Mouse (Mus musculus) forebrain, embryonic 15.5 days (tissue): ENCODE data around the gene Galnt4. TPM values are rescaled to one million over a fixed set of nuclear protein-coding genes. Genes with fewer than 3 reads are reported as not detected.

Experiments
- ATAC-seq: fragments of 200-750 bp; cut with Nextera tagmentation; replicated peaks from 2 replicates; pipeline ENCODE4 v1.8.0; 2017; ENCODE audit warnings: mild to moderate bottlenecking, moderate TSS enrichment, moderate library complexity
- H3K27ac ChIP-seq: fragments of 300-500 bp; sonication (generic); replicated peaks from 2 replicates; pipeline ENCODE4 v1.5.1; 2015; ENCODE audit warnings: mild to moderate bottlenecking, inconsistent platforms
- H3K27me3 ChIP-seq: fragments of 300-500 bp; sonication (generic); 2 replicates; pipeline ENCODE4 v1.6.1; 2015; ENCODE audit warnings: inconsistent platforms
- H3K36me3 ChIP-seq: fragments of 300-500 bp; sonication (generic); 2 replicates; pipeline ENCODE4 v1.6.1; 2015; ENCODE audit warnings: mild to moderate bottlenecking, inconsistent platforms
- H3K4me1 ChIP-seq: fragments of 300-500 bp; sonication (generic); 2 replicates; pipeline ENCODE4 v1.6.1; 2015; ENCODE audit warnings: inconsistent platforms
- H3K4me2 ChIP-seq: fragments of 300-500 bp; sonication (generic); replicated peaks from 2 replicates; pipeline ENCODE4 v1.6.1; 2015; ENCODE audit warnings: mild to moderate bottlenecking, inconsistent platforms
- H3K4me3 ChIP-seq: fragments of 300-500 bp; sonication (generic); 2 replicates; pipeline ENCODE4 v1.5.1; 2015; ENCODE audit warnings: mild to moderate bottlenecking, inconsistent platforms
- H3K9ac ChIP-seq: fragments of 300-500 bp; sonication (generic); replicated peaks from 2 replicates; pipeline ENCODE4 v1.6.1; 2015; ENCODE audit warnings: mild to moderate bottlenecking, inconsistent platforms
- H3K9me3 ChIP-seq: fragments of 300-500 bp; sonication (generic); 2 replicates; pipeline ENCODE4 v1.6.1; 2016; ENCODE audit warnings: inconsistent platforms
- WGBS: fragments of 180-500 bp; shearing (Covaris S2); methylation state at CpG from one replicate; pipeline ENCODE4 v1.1.7; 2015; ENCODE audit warnings: mixed read lengths; 5-methylcytosine and 5-hydroxymethylcytosine counted together
- polyA plus RNA-seq: library from polyadenylated mRNA; unstranded; fragments of >200 nt; fragmentation: Nextera tagmentation; extraction: Ambion mirVana; gene quantifications from 2 replicates; pipeline ENCODE4 v1.2.1, GENCODE M21; 2015

Galnt4 gene
- polyA plus RNA-seq, 1 experiment from 2014 or later: 2.9 TPM

DNA sequence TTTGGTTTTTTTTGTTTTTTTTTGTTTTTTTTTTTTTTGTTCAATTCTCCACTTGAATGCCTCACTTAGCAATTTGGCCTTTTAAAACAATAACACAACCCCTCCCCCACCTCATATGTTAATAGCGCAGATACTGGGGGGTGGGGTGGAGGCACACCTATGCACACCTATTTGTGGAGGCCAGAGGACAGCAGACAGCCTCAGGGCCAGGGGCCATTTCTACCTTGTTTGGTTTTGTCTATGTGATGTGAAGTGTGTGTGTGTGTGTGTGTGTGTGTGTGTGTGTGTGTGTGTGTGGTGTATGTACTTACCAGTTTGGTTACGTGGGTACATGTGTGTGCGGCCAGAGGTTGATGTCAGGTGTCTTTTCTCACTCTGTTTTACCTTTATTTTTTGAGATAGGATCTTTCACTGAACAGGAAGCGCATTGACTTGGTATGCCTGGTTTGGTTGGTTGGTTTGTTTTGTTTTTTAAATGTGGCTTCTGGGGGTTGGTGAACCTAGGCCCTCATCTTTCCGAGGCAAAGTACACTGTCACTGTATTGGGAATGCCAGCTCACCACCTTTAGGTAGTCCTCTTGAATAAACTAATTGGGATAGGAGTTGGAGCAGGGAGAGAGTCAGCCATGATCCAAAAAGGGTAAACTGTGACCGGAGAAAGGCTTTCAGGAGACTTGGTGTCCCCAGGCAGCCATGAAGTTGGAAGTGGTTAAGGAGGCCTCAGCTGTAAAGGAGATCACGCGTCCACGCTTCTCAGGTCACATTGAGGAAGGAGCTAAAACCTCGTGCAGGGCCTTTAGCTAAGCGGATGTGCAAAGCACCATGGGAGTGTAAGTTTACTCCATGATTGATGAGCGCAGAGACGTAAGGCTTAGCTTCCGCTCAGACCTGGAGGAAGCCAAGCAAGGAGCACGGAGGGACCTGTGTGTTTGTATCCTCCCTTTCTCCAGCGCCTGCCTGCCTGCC lies 9.0 kb downstream of the Galnt4 start:
- no peaks in the 10 kb centered on the region for H3K36me3 ChIP-seq
- H3K27ac ChIP-seq: no peak overlapping the region
- H3K4me1 ChIP-seq: 0 out of 2 replicates have a peak, but pooled peaks cover 6% of the 10 kb centered on the region
- no peaks in the 10 kb centered on the region for H3K9me3 ChIP-seq
- no peak overlapping the region for H3K9ac ChIP-seq
- WGBS: 94% methylated on average over 16 of the region's 16 CpGs
- H3K27me3 ChIP-seq: no peaks in the 10 kb centered on the region
- H3K4me2 ChIP-seq: no peak overlapping the region
- no peak for ATAC-seq
- no peak overlapping the region for H3K4me3 ChIP-seq

DNA sequence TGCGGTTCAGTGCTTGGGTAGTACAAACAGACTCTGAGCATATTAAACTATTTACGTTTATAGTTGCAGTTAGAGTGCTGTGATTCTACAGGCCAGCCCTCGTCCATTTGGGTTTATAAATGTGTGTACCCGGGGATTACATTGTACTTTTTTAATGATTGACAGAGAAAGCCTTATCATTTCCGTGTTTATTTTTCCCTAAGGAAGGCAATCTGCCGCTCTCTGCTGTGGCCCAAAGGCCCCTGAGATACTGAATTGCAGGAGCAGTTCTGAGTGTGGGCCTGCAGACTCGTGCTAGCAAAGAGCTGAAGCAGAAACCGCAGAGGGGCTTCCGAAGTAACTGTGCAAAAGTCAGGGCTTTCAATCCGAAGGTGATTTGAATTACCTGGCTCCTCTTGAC lies 9.9 kb downstream of the Galnt4 start:
- 88% methylated on average over 10 of the region's 10 CpGs for WGBS
- no peak for ATAC-seq
- Histone ChIP-seq H3K4me1 (0 out of 2 replicates have a peak, but pooled peaks cover 6% of the 10 kb centered on the region), H3K4me3 (no peak overlapping the region), H3K36me3 (no peaks in the 10 kb centered on the region), H3K27me3 (no peaks in the 10 kb centered on the region), H3K9ac (no peak overlapping the region), H3K9me3 (no peaks in the 10 kb centered on the region), H3K27ac (no peak overlapping the region), H3K4me2 (no peak overlapping the region)

GRCm38 (mm10) chr10:99118697-99119096 lies 10.7 kb downstream of the Galnt4 start:
- Histone ChIP-seq H3K4me1 (0 out of 2 replicates have a peak, but pooled peaks cover 6% of the 10 kb centered on the region), H3K27me3 (no peaks in the 10 kb centered on the region), H3K4me2 (no peak overlapping the region), H3K4me3 (no peak overlapping the region), H3K9me3 (no peaks in the 10 kb centered on the region), H3K27ac (no peak overlapping the region), H3K9ac (no peak overlapping the region), H3K36me3 (no peaks in the 10 kb centered on the region)
- 86% methylated on average over 6 of the region's 6 CpGs for WGBS
- no peak for ATAC-seq

DNA sequence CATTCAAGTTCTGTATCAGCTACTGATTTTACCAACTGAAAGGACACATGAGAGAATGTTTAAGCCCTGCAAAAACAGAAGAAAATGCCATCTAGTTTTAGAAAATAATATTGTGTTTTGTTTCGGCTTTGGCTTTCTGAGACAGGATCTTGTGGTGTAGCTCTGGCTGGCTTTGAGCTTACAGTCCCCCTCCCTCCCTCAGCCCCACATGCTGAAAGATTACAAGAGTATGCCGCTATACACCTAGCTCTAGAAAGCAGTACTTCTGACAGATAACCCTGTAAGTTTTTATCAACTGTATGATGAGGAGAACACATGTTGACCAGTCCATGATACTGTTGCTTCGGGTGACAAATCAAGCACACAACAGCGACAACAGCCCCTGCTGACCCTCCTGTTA lies 11.5 kb downstream of the Galnt4 start:
- Histone ChIP-seq H3K4me1 (0 out of 2 replicates have a peak, but pooled peaks cover 6% of the 10 kb centered on the region), H3K27ac (no peak overlapping the region), H3K27me3 (no peaks in the 10 kb centered on the region), H3K4me3 (no peak overlapping the region), H3K9me3 (no peaks in the 10 kb centered on the region), H3K4me2 (no peak overlapping the region), H3K9ac (no peak overlapping the region), H3K36me3 (no peaks in the 10 kb centered on the region)
- no peak for ATAC-seq
- 92% methylated on average over 4 of the region's 4 CpGs for WGBS

- no peak within 1 kb of the TSS for H3K9ac ChIP-seq
- WGBS: 77% methylated on average over 4 of the region's 4 CpGs
- no peak for ATAC-seq
- H3K4me2 ChIP-seq: no peak within 1 kb of the TSS
- H3K36me3 ChIP-seq: peaks cover 8% of the 10 kb centered on the region; the same call in 1 of the 2 replicates
- H3K27ac ChIP-seq: no peak within 1 kb of the TSS
- no peak within 1 kb of the TSS for H3K4me3 ChIP-seq
- no peaks in the 10 kb centered on the region for H3K27me3 ChIP-seq
- no peaks in the 10 kb centered on the region for H3K9me3 ChIP-seq
- H3K4me1 ChIP-seq: no peaks in the 10 kb centered on the region
Observed at GRCm38 (mm10) chr10:99126225-99126624, 18.3 kb downstream of the Galnt4 start, which contains the start of gene Phxr2. Phxr2 (minus strand) TSS chr10:99126325.

- no peak overlapping the region for H3K27ac ChIP-seq
- no peaks in the 10 kb centered on the region for H3K4me1 ChIP-seq
- WGBS: 93% methylated on average over 14 of the region's 14 CpGs
- no peak overlapping the region for H3K4me2 ChIP-seq
- ATAC-seq: no peak
- no peak overlapping the region for H3K4me3 ChIP-seq
- peaks cover 8% of the 10 kb centered on the region; the same call in 1 of the 2 replicates for H3K36me3 ChIP-seq
- no peaks in the 10 kb centered on the region for H3K27me3 ChIP-seq
- no peak overlapping the region for H3K9ac ChIP-seq
- H3K9me3 ChIP-seq: no peaks in the 10 kb centered on the region
Observed at GRCm38 (mm10) chr10:99126954-99127353, 19.0 kb downstream of the Galnt4 start.

GRCm38 (mm10) chr10:99127691-99128261 lies 19.8 kb downstream of the Galnt4 start:
- Histone ChIP-seq H3K4me2 (no peak overlapping the region), H3K9me3 (no peaks in the 10 kb centered on the region), H3K36me3 (peaks cover 8% of the 10 kb centered on the region), H3K27me3 (no peaks in the 10 kb centered on the region), H3K9ac (no peak overlapping the region), H3K4me3 (no peak overlapping the region), H3K27ac (no peak overlapping the region), H3K4me1 (no peaks in the 10 kb centered on the region)
- WGBS: 90% methylated on average over 11 of the region's 11 CpGs
- ATAC-seq: no peak

DNA sequence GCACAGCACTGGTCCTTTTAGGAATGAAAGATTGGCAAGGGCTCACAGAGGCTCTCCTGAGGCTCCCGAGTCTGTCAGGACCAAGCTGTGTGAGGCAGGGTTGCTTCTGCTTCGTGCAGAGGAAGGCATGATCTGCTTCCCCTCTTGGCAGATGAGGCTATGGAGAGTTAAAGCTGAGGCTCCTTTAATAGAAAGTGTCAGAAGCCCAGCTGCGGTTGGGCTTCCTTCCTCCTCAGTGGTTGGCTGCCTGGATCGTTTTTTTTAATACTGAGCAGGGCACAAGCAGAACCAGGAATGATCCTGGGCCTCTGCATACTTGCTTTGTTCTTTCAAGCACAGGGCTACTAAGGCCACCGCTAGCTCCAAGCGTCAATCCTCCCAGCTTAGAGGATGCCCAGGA lies 22.7 kb downstream of the Galnt4 start:
- Histone ChIP-seq H3K27me3 (no peaks in the 10 kb centered on the region), H3K4me3 (no peak overlapping the region), H3K4me1 (no peaks in the 10 kb centered on the region), H3K4me2 (no peak overlapping the region), H3K9me3 (no peaks in the 10 kb centered on the region), H3K36me3 (peaks cover 8% of the 10 kb centered on the region), H3K9ac (no peak overlapping the region), H3K27ac (no peak overlapping the region)
- 0 out of 2 replicates have a peak, but pooled peaks have one; percentile 11 for ATAC-seq
- 47% methylated on average over 6 of the region's 6 CpGs for WGBS

DNA sequence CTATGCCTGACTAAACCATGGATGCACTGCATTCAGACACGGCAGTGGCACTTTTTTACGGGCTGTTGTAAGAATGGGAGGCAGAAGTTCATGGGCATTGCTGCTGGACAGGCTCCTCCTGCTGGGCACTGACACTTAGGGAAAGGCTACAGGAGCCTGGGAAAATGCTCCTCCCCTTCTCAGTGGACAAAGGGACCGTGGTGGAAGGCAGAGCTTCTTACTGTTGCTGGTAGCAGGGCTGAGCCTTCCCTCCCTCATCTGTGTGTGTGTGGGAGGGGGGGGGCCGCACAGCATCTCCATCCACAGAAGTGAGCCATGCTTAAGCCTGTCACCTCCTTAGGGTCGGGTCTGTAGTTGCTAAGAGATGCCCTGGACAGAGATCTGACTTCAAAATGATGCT lies 23.3 kb downstream of the Galnt4 start:
- Histone ChIP-seq H3K9ac (no peak overlapping the region), H3K27me3 (no peaks in the 10 kb centered on the region), H3K4me1 (no peaks in the 10 kb centered on the region), H3K36me3 (peaks cover 8% of the 10 kb centered on the region), H3K27ac (no peak overlapping the region), H3K4me2 (no peak overlapping the region), H3K4me3 (no peak overlapping the region), H3K9me3 (no peaks in the 10 kb centered on the region)
- 58% methylated on average over 5 of the region's 5 CpGs for WGBS
- ATAC-seq: 0 out of 2 replicates have a peak, but pooled peaks have one; percentile 36

GRCm38 (mm10) chr10:99132189-99132588 lies 24.2 kb downstream of the Galnt4 start:
- peak; percentile 71 for ATAC-seq
- Histone ChIP-seq H3K36me3 (peaks cover 4% of the 10 kb centered on the region), H3K9ac (no peak overlapping the region), H3K4me3 (no peak overlapping the region), H3K4me1 (no peaks in the 10 kb centered on the region), H3K4me2 (no peak overlapping the region), H3K27me3 (no peaks in the 10 kb centered on the region), H3K27ac (no peak overlapping the region), H3K9me3 (no peaks in the 10 kb centered on the region)
- 68% methylated on average over 6 of the region's 6 CpGs for WGBS

DNA sequence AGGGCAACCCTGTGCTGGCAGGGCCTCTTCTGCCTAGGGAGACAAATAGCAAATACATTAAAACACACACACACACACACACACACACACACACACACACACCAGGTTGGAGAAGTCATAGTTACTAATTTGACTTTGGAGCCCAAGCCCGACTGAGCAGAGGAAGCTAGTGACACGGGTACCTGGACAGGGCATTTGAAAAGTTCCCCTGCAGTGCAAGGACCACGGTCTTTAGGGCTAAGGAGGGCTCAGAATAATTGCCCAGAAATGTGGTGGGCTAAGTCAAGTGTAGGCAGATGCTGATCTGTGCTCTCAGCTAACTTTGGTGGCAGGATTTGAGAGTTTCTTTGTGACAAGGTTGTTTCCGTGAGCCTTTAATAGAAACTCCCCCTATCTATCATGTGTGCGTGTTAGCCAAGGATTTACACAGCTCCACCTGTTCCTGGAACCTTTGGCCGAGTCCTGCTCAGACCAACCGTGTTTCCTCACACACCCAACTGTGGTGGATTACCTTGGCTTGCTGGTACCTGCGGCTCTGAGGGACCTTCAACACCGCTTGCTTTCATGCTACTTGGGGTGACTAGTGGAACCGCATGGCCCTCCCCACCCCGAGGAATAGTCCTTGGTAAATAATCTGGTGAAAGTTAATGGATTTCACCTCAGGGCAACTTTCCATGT lies 24.8 kb downstream of the Galnt4 start:
- Histone ChIP-seq H3K4me1 (no peaks in the 10 kb centered on the region), H3K36me3 (peaks cover 4% of the 10 kb centered on the region), H3K4me2 (no peak overlapping the region), H3K27ac (no peak overlapping the region), H3K27me3 (no peaks in the 10 kb centered on the region), H3K9me3 (no peaks in the 10 kb centered on the region), H3K4me3 (no peak overlapping the region), H3K9ac (no peak overlapping the region)
- WGBS: 92% methylated on average over 11 of the region's 11 CpGs
- ATAC-seq: no peak
